Comparison of ENCODE assay signal across 7 mouse cellular contexts in the genomic region with DNA sequence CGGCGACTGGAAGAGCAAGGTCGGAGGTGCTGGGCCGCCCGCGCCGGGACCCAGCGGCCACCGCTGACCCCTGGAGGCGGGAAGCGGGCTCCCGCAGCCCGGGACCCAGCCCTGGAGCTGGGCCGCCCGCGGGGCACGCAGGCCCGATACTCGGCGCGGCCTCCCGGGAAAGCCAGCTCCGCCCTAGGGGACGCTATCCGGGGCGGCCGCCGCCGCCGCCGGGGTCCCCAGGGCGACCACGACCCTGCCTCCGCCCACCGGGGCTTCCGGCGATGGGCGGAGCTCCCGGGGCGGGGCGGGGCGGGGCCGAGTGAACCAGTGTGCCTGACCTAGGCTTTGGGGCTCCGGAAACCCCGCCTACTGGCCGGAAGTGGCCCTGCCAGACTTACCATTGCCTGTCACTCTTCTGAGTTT. TPM values are rescaled to one million over a fixed set of nuclear protein-coding genes. Genes with fewer than 3 reads are reported as not detected.
DNase-seq lines count a peak whose midpoint lies in the region.

No protein-coding gene starts in this region.

- DNase-seq in adrenal gland, adult 8-10 months, result peak; percentile 89
- DNase-seq in embryo, embryonic 10.5 days (ENCODE audit: low spot score), result peak; percentile 95
- peak; percentile 91 for DNase-seq in gastrocnemius, postnatal 14 days
- peak; percentile 94 for DNase-seq in induced T-regulatory cell, adult 2 months (ENCODE audit: low read depth)
- peak; percentile 79 to 86 for DNase-seq in left cerebral cortex, postnatal 14 days (ENCODE audit: low spot score in 2 of 2)
- peak; percentile 90 for DNase-seq in mesoderm, embryonic 11.5 days (ENCODE audit: low read depth, low spot score)
- peak; percentile 78 for DNase-seq in right cerebral cortex, postnatal 4 days

- intact Hi-C loops in gastrocnemius, postnatal 14 days (cut with DNase I; ENCODE audit: low total_unique reads), result loop anchor here (10.0 kb wide), 1 partner anchor 167 kb away; no protein-coding TSS in a partner anchor
- intact Hi-C loops in left cerebral cortex, postnatal 14 days (cut with DNase I), result loop anchor here (5.0 kb wide), 1 partner anchor 155 kb away; the partner anchor contains the start of genes Ankib1 and Krit1

RNA-seq across cellular contexts. Expression of gene Tmbim7, which starts 3.3 kb away (rescaled TPM):
- not detected for total RNA-seq in adrenal gland, adult 8-10 months (2022)
- total RNA-seq in gastrocnemius, postnatal 14 days (2021), result not detected
- not detected for total RNA-seq in left cerebral cortex, postnatal 14 days (2021)

RNA-seq across cellular contexts. Expression of gene Gatad1, which starts 9.3 kb away (rescaled TPM):
- total RNA-seq in adrenal gland, adult 8-10 months (2022), result 100 to 1,000 TPM; 131 to 156 (median 142) TPM
- total RNA-seq in gastrocnemius, postnatal 14 days (2021), result 10 to 100 TPM; 63.6 to 70.5 TPM
- total RNA-seq in left cerebral cortex, postnatal 14 days (2021), result 100 to 1,000 TPM; 117 to 118 TPM

RNA-seq across cellular contexts. Expression of gene Rbm48, which starts 51.3 kb away (rescaled TPM):
- 10 to 100 TPM in 3 of 4 experiments, 1 to 10 TPM in 1; 9.9 to 14.8 (median 12.6) TPM for total RNA-seq in adrenal gland, adult 8-10 months (2022)
- 1 to 10 TPM; 4.8 to 5.8 TPM for total RNA-seq in gastrocnemius, postnatal 14 days (2021)
- 10 to 100 TPM; 12.1 to 12.8 TPM for total RNA-seq in left cerebral cortex, postnatal 14 days (2021)

RNA-seq across cellular contexts. Expression of gene Pex1, which starts 51.8 kb away (rescaled TPM):
- 10 to 100 TPM; 29.4 to 42.8 (median 31.9) TPM for total RNA-seq in adrenal gland, adult 8-10 months (2022)
- 1 to 10 TPM; 5.6 to 7.4 TPM for total RNA-seq in gastrocnemius, postnatal 14 days (2021)
- 10 to 100 TPM; 23.5 to 28.3 TPM for total RNA-seq in left cerebral cortex, postnatal 14 days (2021)

Comparison
In these comparisons a context has a peak if more than half of its experiments do, and no peak if none do; other contexts are left out.
1. Peak in every context shown above with its lines: DNase-seq.